Mouse (Mus musculus) adrenal gland, postnatal 25 days (tissue): ENCODE data around the gene Notch1. TPM values are rescaled to one million over a fixed set of nuclear protein-coding genes. Genes with fewer than 3 reads are reported as not detected.

Experiments
- DNase-seq: peaks from one replicate; pipeline ENCODE4 v3.0.0; 2021; ENCODE audit warnings: mixed read lengths
- total RNA-seq: library from RNA; stranded (reverse); gene quantifications from 2 replicates; pipeline ENCODE4 v1.2.3, GENCODE M21; 2021

Notch1 gene
- total RNA-seq, 1 experiment from 2014 or later: 24.8 TPM

DNA sequence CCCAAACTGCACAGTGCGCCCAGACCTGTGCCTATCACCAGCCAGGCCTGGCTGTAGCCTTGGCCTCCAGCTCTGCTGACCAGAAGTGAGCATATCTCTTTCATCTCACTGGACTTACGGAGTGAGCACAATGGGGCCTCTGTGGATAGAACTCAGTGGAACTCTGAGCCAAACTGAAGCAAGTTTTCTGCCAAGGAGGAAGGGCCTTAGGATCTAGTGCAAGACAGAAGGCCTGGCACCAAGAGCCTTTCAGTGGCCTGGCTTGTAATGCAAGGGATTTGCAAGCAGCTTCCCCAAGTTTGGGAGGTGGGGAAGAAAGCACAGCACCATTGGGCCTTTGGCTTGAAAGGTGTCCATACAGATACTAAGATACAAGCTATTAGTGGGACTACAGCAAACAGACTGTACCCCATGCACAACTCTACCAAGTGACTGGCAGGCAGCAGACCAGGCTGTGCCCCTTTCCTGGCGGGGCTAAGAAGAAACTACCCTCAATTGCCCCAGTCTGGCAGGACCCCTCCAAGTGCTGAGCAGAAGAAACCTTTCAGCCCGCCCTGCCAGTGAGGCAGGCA lies 16.4 kb downstream of the Notch1 start:
- no peak for DNase-seq

GRCm38 (mm10) chr2:26498694-26499093 lies 17.8 kb downstream of the Notch1 start:
- no peak for DNase-seq

DNA sequence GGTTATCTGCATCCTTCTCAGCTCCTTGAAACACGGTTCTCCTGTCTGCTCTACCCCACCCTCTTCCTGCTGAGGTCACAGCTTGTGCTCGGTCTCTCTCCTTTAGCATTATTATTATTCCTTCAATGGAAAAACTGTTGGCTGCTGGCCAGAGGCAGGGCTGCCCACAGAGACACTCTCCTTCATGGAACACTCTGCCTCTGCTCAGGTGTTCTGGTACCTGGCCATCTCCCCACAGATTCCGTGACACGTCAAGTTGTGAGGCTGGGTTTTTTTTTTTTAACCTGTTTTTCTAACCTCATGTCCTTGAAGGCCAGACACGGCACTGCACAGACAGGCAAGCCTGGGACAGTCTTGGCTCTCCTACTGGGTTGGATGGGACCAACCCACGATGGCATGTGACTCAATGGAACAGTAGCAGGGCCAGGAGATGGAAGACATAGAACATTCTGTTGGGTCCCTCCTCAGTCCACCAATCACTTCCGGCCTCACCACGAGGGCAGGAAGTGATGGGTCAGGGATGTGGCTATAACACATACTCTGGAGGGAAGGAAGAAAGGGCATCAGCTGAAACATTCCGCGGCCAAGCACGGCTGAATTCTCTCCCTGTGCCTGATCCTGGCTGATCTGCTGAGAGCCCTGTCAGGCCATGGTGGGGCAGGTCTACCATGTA lies 18.5 kb downstream of the Notch1 start:
- DNase-seq: no peak

DNA sequence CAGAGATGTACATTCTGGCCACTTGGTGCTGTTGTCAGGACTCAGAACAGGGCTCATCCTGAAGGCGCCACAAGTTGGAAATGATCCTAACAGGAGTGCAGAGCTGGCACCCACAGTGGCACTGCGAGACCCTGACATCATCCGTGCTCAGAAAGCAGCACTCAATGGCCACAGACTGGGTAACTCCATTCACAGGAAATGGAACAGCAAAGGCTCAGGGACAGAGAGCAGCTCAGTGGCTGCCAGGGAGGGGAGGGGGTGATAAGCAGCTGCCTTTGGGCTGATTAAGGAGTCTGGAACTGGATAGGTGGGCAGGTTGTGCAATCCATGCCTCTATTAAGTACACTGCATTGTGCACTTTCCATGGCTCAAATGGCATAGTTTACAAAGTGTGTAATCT lies 20.0 kb downstream of the Notch1 start:
- no peak for DNase-seq

GRCm38 (mm10) chr2:26495701-26496100 lies 20.8 kb downstream of the Notch1 start:
- no peak for DNase-seq

DNA sequence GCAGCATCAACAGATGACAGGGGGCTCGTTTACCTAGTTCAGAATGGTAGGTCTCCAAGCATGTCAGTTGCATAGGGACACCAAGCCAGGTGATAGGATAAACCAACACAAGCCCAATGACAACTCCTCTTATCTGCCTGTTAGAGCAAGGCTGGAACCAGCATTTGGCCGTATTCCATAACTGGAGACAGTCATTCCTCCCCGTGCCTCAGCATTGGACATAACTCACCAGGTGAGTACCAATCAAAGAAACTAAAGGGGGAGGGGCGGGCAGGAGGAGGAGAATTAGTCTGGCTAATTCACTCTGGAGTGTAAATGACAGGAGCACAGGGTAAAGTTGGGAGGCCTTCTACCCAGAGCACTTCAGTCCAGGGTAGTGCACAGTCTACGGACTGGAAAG lies 21.5 kb downstream of the Notch1 start:
- no peak for DNase-seq

GRCm38 (mm10) chr2:26494396-26494795 lies 22.1 kb downstream of the Notch1 start:
- DNase-seq: peak; percentile 45

GRCm38 (mm10) chr2:26493021-26493781 lies 23.3 kb downstream of the Notch1 start:
- DNase-seq: no peak

GRCm38 (mm10) chr2:26490760-26491301 lies 25.6 kb downstream of the Notch1 start:
- no peak for DNase-seq

DNA sequence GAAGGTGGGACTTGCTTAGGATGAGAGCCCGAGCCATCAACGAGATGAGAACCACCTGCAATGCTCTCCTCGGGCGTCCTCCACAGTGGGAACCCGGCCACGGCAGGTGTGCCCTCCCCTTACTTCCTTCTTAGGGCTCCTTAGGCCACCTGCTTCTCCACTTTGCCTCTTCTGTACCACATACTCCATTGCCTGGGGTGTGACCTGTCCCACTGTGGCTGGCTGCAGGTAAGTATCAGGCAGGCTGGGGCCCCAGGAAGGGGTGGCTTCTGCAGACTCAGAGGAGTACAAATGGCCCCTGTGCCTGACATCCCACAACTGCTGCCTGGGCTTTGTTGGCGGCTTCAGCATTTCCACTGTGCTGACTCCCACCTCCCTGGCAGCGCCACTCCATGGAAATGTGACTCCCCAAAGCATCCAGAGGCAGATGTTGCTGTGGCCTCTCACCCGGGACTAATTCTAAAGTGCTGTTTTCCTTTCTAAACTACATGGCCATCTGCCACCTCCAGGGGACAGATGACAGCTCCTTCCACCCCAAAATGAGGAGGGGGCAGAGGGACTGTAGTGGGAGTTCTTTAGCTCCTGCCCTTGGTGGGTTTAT lies 27.8 kb downstream of the Notch1 start:
- DNase-seq: no peak

DNA sequence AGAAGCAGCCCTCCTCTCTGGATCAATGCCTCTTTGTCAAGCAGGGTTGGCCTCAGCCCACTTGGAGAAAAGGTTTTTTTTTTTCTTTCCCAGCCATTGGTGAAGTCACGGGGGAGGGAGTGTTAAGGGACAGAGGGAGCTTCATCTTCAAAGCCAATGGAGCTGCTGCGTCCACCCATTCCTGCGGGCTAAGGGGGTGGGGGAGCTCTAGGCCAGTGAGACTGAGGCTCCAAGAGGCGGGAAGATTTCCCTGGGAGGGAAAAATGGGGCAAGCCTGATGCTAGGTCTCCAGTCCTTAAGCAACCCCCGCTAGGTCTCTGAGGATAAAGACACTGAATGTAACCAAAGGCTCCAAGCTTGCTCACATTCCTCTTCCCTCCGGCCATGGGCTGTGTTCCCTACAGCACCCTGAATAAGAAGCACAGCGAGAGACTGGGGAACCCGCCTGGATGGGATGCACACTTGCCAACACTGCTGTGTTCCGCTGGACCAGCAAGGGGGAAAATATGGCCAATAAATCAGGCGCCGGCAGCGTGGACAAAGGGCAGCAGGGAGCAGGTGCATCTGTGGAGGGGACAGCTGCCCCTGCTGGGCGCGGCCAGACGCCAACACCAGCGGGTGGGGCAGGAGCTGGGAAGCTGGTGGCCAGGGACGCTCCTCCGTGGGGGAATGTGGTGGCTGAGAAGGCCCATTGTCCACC lies 29.0 kb downstream of the Notch1 start:
- DNase-seq: no peak

GRCm38 (mm10) chr2:26486835-26487321 lies 29.6 kb downstream of the Notch1 start:
- DNase-seq: no peak

GRCm38 (mm10) chr2:26486264-26486810 lies 30.1 kb downstream of the Notch1 start:
- DNase-seq: no peak

DNA sequence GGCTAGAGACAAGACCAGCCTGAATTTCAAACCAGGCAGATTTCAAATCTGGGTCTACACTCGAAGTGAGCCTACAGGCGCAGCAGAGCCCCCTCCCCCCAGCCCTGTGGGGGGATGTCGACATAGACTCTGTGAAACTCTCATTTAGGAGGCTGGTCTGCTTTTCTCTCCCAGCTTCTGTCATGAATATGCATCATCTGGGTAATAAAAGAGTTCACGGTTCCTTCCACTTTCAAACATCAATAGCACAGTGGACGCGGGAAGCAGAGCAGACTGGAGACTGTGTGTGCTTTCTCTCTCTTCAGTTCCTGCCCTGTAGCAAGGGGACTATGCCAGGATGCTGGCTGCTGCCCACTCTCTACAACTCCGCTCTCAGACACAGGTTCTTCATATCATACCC lies 30.8 kb downstream of the Notch1 start:
- DNase-seq: no peak

DNA sequence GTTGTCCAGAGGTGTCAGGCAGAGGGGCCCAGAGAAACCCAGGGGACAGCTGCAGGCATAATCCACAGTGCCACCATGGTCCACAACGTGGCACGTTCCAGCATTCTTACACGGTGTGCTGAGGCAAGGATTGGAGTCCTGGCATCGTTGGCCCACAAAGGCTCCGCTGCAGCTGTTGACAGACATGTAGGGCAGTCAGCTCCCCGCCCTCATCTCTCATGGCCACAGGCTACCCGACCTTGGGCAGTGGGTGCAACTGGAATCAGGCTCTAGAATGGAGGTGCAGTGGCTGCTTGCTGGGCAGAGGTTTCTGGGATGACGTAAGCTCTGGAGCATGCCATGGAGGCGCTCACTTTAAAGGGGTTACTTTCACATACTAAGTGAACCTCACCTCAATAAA lies 31.2 kb downstream of the Notch1 start:
- peak; percentile 54 for DNase-seq

DNA sequence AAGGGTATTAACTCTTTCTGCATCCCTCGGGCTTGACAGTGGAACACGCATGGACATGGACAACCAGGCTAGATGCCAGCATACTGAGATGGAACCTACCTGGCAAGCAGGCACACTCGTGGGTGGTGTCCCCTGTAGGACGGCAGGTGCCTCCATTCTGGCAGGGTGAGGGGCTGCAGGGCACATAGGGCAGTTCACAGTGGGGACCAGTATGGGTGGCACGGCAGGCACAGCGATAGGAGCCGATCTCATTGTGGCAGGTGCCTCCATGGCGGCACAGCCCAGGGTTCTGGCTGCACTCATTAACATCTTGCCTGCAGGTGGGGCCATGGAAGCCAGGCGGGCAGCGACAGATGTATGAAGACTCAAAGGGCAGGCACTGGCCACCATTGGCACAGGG lies 32.3 kb downstream of the Notch1 start:
- DNase-seq: no peak

- DNase-seq: no peak
These were observed 33.1 kb downstream of the Notch1 start for GRCm38 (mm10) chr2:26483230-26483869.

DNA sequence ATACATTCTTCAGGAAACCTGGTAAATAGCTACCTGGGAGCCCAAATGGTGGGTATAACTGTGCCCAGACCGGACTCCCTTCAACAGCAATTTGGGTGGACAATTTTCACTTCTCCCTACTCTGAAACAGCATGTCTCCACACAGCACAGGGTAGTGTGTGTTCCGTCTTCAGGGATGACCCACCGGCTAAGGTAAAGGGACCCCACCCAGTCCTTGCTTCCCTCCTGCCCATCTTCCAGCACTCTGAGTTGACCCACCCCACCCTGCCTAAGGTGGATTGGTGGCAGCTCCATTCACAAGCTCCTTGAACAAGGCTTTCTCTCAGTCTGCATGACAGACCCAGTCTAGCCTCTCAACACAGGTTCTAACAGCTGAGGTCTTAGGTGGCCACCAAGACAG lies 33.6 kb downstream of the Notch1 start:
- no peak for DNase-seq

- no peak for DNase-seq
These were observed 34.6 kb downstream of the Notch1 start for GRCm38 (mm10) chr2:26481724-26482495.

GRCm38 (mm10) chr2:26480911-26481310 lies 35.6 kb downstream of the Notch1 start:
- DNase-seq: no peak
